Mouse (Mus musculus) heart, postnatal 0 days (tissue): Measurements from ENCODE around the gene Ube2e3. TPM values are rescaled to one million over a fixed set of nuclear protein-coding genes. Genes with fewer than 3 reads are reported as not detected.

Source experiments
- ATAC-seq: fragments of 200-750 bp; cut with Nextera tagmentation; 2 replicates; pipeline ENCODE4 v1.8.0; 2017; ENCODE audit warnings: low read depth, moderate number of reproducible peaks, moderate library complexity; ENCODE audit not compliant: insufficient read depth
- DNase-seq: peaks from one replicate; pipeline ENCODE4 v3.0.0-alpha.2; 2016; ENCODE audit warnings: low spot score
- H3K27ac ChIP-seq: fragments of 300-500 bp; sonication (generic); 2 replicates; pipeline ENCODE4 v1.5.1; 2014; ENCODE audit warnings: low read depth, mild to moderate bottlenecking
- H3K27me3 ChIP-seq: fragments of 300-500 bp; sonication (generic); 2 replicates; pipeline ENCODE4 v1.6.1; 2014; ENCODE audit warnings: low read length, mixed read lengths; ENCODE audit not compliant: control insufficient read depth, insufficient read depth
- H3K36me3 ChIP-seq: fragments of 300-500 bp; sonication (generic); replicated peaks from 2 replicates; pipeline ENCODE4 v1.6.1; 2014; ENCODE audit warnings: low read length, mixed read lengths; ENCODE audit not compliant: control insufficient read depth, insufficient read depth
- H3K4me1 ChIP-seq: fragments of 300-500 bp; sonication (generic); 2 replicates; pipeline ENCODE4 v1.6.1; 2014; ENCODE audit warnings: antibody characterized with exemption; ENCODE audit not compliant: control insufficient read depth, insufficient read depth
- H3K4me2 ChIP-seq: fragments of 300-500 bp; sonication (generic); 2 replicates; pipeline ENCODE4 v1.6.1; 2014; ENCODE audit warnings: low read depth, mild to moderate bottlenecking, low read length, moderate library complexity
- H3K4me3 ChIP-seq: fragments of 300-500 bp; sonication (generic); 2 replicates; pipeline ENCODE4 v1.5.1; 2014; ENCODE audit warnings: low read depth, low read length
- H3K9ac ChIP-seq: fragments of 300-500 bp; sonication (generic); replicated peaks from 2 replicates; pipeline ENCODE4 v1.6.1; 2014; ENCODE audit warnings: low read depth, low read length, mixed read lengths
- H3K9me3 ChIP-seq: fragments of 300-500 bp; sonication (generic); replicated peaks from 2 replicates; pipeline ENCODE4 v1.6.1; 2016; ENCODE audit warnings: low read length; ENCODE audit not compliant: control insufficient read depth
- CTCF ChIP-seq: IDR thresholded peaks from 2 replicates; pipeline ENCODE4 v1.5.1; 2016; ENCODE audit warnings: antibody characterized with exemption, control low read depth, low read depth
- EP300 ChIP-seq: IDR thresholded peaks from 2 replicates; pipeline ENCODE4 v1.6.1; 2016; ENCODE audit warnings: antibody characterized with exemption, low read depth
- WGBS: fragments of 180-500 bp; shearing (Covaris S2); extraction: QIAGEN DNeasy Blood & Tissue Kit; methylation state at CpG from one replicate; pipeline ENCODE4 v1.1.7; 2014; 5-methylcytosine and 5-hydroxymethylcytosine counted together
- polyA plus RNA-seq: library from polyadenylated mRNA; unstranded; fragments of >200 nt; fragmentation: Nextera tagmentation; extraction: Ambion mirVana; gene quantifications from 2 replicates; pipeline ENCODE4 v1.2.1, GENCODE M21; 2015
- total RNA-seq: library from RNA; depleted of rRNA; stranded (reverse); fragments of >200 nt; gene quantifications from 2 replicates; pipeline ENCODE4 v1.2.3, GENCODE M21; 2014; ENCODE audit warnings: low replicate concordance

Gene Ube2e3
- total and polyA plus RNA-seq, 2 experiments from 2014 or later = 83.4 to 95.2 TPM

DNA sequence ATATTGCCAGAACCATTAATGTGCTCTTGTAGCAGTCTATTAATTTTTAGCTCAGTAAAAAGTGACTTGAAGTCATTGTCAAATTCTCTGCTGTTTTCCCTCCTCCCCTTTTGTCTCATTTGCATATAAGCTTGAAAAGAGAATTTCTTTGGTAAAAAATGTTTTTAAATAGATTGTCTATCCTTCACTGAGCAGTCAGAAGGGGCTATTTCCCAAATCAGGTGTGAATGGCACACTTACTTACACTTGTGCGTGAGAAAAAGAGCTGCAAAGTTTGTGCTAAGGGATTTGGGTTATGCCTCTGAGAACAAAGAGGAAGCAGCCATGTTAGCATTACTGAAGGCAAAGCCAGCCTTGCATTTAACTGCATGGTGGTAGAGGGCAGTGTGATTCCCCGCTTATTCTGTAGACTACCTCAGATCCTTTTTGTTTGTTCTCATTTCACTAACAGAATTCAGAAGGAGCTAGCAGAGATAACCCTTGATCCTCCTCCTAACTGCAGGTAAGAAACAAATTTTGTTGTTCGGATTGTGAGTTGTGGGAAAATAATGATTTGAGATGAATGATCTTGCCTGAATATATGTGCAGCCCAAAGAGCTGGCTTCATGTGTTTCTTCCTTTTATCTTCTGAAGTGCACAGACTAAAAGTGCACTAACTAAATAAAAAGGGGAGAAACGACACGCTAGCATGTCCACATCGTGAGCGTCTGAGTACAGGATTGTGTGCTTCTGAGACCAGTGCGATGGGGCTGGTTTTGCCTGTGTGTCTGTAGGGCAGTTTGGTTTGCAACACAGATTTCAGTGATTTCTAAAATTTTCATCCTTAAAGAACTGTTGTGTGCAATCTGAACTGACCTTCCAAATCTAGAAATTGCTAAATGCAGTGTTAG is 4.3 kb downstream of the Ube2e3 start:
- TF ChIP-seq CTCF (peak; percentile 17; the same call in 1 of the 2 replicates), EP300 (no peak)
- Histone ChIP-seq H3K9ac (peak overlapping the region; percentile 98), H3K4me3 (peak overlapping the region; percentile 96), H3K27me3 (no peaks in the 10 kb centered on the region), H3K4me1 (peaks cover 31% of the 10 kb centered on the region), H3K36me3 (no peaks in the 10 kb centered on the region), H3K4me2 (peak overlapping the region; percentile 90), H3K27ac (peak overlapping the region; percentile 98), H3K9me3 (no peaks in the 10 kb centered on the region)
- ATAC-seq = no peak
- WGBS = 17% methylated on average over 8 of the region's 8 CpGs
- peak; percentile 81 for DNase-seq

DNA sequence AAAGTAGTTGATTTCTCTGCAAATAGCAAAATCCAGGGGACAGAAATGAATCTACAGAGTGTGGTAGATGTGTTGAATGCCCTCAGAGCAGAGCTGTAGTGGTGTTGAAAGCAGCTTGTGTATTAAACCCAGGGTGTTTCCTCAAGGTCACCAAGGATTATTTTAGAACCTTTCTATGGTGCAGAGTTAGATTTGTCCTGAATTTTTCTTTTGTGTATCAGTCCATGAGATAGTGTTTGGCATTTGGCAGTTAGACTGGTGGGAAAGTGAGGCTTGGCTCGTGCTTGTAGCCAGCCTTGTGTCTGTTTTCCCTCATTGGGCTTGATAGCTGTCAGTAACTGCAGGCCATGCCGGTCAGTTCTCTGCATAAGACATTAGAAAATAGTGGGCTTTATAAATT is 6.0 kb downstream of the Ube2e3 start:
- TF ChIP-seq CTCF = no peak
- peak; percentile 57; the same call in 1 of the 2 replicates for TF ChIP-seq EP300
- DNase-seq (peak; percentile 88), ATAC-seq (peak; percentile 77)
- WGBS = 7% methylated on average over 2 of the region's 2 CpGs
- H3K27ac ChIP-seq = peak overlapping the region; percentile 78
- peak overlapping the region; percentile 20; the same call in 1 of the 2 replicates for H3K4me3 ChIP-seq
- no peaks in the 10 kb centered on the region for H3K36me3 ChIP-seq
- H3K4me2 ChIP-seq = peak overlapping the region; percentile 43
- H3K27me3 ChIP-seq = no peaks in the 10 kb centered on the region
- no peaks in the 10 kb centered on the region for H3K9me3 ChIP-seq
- peaks cover 37% of the 10 kb centered on the region for H3K4me1 ChIP-seq
- H3K9ac ChIP-seq = peak overlapping the region; percentile 44

DNA sequence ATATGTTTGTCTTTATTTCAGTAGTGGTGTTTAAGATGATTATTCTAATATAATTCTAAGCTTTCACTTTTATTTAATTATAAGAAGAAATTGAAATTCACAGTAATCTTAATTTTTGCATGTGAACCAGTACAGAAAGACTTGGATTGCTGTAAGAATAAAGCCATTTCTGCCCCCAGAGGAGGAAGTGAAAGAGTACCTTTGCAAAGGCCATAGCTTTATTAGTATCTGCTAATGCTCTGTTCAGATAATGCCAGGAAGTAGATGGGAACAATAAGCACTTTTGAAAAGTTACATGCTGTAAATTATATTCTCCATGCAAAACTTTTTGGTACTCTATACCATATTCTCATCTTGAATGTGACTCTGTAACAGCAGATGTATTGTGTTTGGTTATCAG is 8.1 kb downstream of the Ube2e3 start:
- no peak for ATAC-seq
- Histone ChIP-seq H3K4me3 (no peak overlapping the region), H3K4me2 (no peak overlapping the region), H3K9me3 (no peaks in the 10 kb centered on the region), H3K9ac (no peak overlapping the region), H3K4me1 (peaks cover 37% of the 10 kb centered on the region), H3K36me3 (no peaks in the 10 kb centered on the region), H3K27ac (no peak overlapping the region), H3K27me3 (no peaks in the 10 kb centered on the region)
- no peak for TF ChIP-seq CTCF
- TF ChIP-seq EP300 = no peak
- no peak for DNase-seq

DNA sequence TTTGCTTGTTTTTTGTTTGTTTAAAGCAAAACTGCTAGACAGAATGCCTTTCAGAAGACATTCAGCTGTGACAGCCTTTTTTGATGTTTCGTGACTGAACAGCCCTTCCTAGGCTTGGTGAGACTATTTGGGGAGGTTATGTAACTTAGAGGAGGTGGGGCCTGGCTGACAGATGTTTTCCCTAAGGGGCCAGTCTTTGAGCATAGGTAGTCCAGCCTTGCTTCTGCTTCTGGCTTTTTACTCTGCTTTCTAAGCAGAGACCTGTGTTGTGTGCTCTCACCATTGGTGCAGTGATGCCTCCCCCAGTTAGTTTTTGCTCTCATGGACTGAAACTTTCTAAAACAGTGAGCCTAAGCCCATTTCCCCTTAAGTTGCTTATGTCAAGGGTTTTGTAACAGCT is 14.1 kb downstream of the Ube2e3 start:
- no peak for TF ChIP-seq EP300
- no peak overlapping the region for H3K27ac ChIP-seq
- no peaks in the 10 kb centered on the region for H3K9me3 ChIP-seq
- H3K4me1 ChIP-seq = peaks cover 23% of the 10 kb centered on the region
- H3K4me3 ChIP-seq = no peak overlapping the region
- H3K9ac ChIP-seq = no peak overlapping the region
- no peaks in the 10 kb centered on the region for H3K36me3 ChIP-seq
- no peak for DNase-seq
- no peak overlapping the region for H3K4me2 ChIP-seq
- WGBS = 85% methylated on average over 1 of the region's 1 CpGs
- no peaks in the 10 kb centered on the region for H3K27me3 ChIP-seq
- no peak for ATAC-seq

DNA sequence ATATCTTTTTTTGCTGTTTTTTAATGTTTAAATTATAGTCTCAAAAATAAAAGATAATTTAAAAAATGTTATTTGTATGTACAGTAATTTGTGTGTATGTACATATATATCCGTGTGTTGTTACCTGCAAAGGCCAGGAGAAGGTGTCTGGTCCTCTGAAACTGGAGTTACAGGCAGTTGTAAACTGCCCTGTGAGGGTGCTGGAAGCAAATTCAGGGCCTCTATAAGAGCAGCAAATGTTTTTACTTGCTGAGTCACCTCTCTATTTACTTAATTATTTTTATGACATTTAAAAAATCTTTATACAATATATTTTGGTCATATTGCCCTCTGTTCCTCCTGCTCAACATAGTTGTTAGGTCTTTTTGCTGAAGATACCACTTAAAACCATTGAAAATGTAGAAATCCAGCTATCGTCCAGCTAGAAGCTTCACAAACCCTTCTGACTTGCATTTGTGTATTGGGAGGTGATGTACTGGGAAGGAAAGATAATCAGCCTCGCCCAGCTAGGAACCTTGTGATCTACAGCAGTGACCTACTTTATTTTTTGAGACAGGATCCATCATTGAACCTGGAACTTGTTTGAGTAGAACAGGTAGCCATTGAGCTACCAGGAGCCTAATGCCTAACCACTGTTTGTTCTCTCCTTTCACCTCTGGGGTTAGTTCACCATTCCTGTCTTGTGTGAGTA is 15.0 kb downstream of the Ube2e3 start:
- no peak overlapping the region for H3K27ac ChIP-seq
- peaks cover 23% of the 10 kb centered on the region for H3K4me1 ChIP-seq
- no peak overlapping the region for H3K4me3 ChIP-seq
- no peaks in the 10 kb centered on the region for H3K36me3 ChIP-seq
- ATAC-seq (no peak), DNase-seq (no peak)
- no peak overlapping the region for H3K4me2 ChIP-seq
- H3K27me3 ChIP-seq = no peaks in the 10 kb centered on the region
- WGBS = 82% methylated on average over 3 of the region's 3 CpGs
- TF ChIP-seq EP300 (no peak), CTCF (no peak)
- H3K9ac ChIP-seq = no peak overlapping the region
- no peaks in the 10 kb centered on the region for H3K9me3 ChIP-seq
